Mouse (Mus musculus): ENCODE measurements around the gene Hcn4. TPM values are rescaled to one million over a fixed set of nuclear protein-coding genes. Genes with fewer than 3 reads are reported as not detected.

The Hcn4 gene
- polyA plus RNA-seq (2012; rRNA removed) = 0.62 and 0.67 TPM in 2 replicates

GRCm38 (mm10) chr9:58823139-58823917 is at the start of gene Hcn4:
TSS of gene Hcn4 (plus strand) at chr9:58823412.
- no peak for DNase-seq
- TF ChIP-seq POLR2A (IDR thresholded peaks at IDR 0.05; ENCODE audit: borderline replicate concordance, extremely low read depth, low read depth, low read length) (no peak), CTCF (IDR thresholded peaks at IDR 0.05; ENCODE audit: insufficient read depth, low read length) (no peak)
- Histone ChIP-seq H3K4me3 (replicated peaks; ENCODE audit: extremely low read depth, low read depth, low read length) (peak within 1 kb of the TSS; percentile 58), H3K4me1 (ENCODE audit: control insufficient read depth, insufficient read depth, low read length) (no peaks in the 10 kb centered on the region)
- WGBS = 1% methylated on average over 83 of the region's 95 CpGs

DNA sequence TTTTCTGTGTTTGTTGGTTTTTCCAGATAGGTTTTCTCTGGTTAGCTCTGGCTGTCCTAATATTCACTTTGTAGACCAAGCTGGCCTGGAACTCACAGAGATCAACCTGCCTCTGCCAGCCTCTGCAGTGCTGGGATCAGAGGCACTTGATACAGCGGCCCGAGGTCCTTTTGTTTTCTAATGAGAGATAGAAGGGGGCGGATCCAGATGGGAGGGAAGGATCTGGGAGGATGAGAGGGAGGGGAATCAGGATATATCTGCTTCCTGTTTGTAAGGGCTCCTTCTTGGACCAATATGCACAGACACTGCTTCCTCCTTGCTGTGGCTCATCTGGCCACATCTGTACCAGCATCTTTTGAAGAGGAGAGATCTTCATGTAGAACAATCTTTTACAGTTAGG is 48.5 kb upstream of the Hcn4 start:
- no peak for TF ChIP-seq POLR2A (IDR thresholded peaks at IDR 0.05; ENCODE audit: borderline replicate concordance, extremely low read depth, low read depth, low read length)
- no peak for TF ChIP-seq CTCF (IDR thresholded peaks at IDR 0.05; ENCODE audit: insufficient read depth, low read length)
- H3K4me3 ChIP-seq (replicated peaks; ENCODE audit: extremely low read depth, low read depth, low read length) = no peak overlapping the region
- H3K4me1 ChIP-seq (ENCODE audit: control insufficient read depth, insufficient read depth, low read length) = no peaks in the 10 kb centered on the region
- 30% methylated on average over 3 of the region's 3 CpGs for WGBS
- no peak for DNase-seq

DNA sequence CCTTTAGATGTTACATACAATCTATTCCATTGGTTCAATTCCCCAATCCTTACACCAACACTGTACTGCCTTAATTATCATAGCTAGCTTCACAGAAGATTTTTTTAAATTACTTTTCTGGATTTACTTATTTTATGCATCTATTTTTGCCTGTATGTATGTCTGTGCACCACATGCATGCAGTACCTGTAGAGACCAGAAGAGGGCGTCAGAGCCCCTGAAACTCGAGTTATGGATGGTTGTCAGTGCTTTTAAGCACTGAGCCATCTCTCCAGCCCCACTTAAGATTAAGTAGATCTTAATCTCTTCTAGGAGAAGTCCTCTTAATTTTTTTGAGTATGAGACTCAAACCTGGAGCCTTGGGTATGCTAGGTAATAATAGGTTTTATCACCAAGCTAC is 47.8 kb upstream of the Hcn4 start:
- H3K4me1 ChIP-seq (ENCODE audit: control insufficient read depth, insufficient read depth, low read length) = no peaks in the 10 kb centered on the region
- TF ChIP-seq CTCF (IDR thresholded peaks at IDR 0.05; ENCODE audit: insufficient read depth, low read length) = no peak
- no peak for TF ChIP-seq POLR2A (IDR thresholded peaks at IDR 0.05; ENCODE audit: borderline replicate concordance, extremely low read depth, low read depth, low read length)
- no peak overlapping the region for H3K4me3 ChIP-seq (replicated peaks; ENCODE audit: extremely low read depth, low read depth, low read length)
- WGBS = 17% methylated on average over 2 of the region's 2 CpGs
- DNase-seq = no peak

GRCm38 (mm10) chr9:58789476-58789875 is 33.7 kb upstream of the Hcn4 start:
- no peaks in the 10 kb centered on the region for H3K4me1 ChIP-seq (ENCODE audit: control insufficient read depth, insufficient read depth, low read length)
- no peak for TF ChIP-seq POLR2A (IDR thresholded peaks at IDR 0.05; ENCODE audit: borderline replicate concordance, extremely low read depth, low read depth, low read length)
- TF ChIP-seq CTCF (IDR thresholded peaks at IDR 0.05; ENCODE audit: insufficient read depth, low read length) = no peak
- DNase-seq = no peak
- no peak overlapping the region for H3K4me3 ChIP-seq (replicated peaks; ENCODE audit: extremely low read depth, low read depth, low read length)
- WGBS = 89% methylated on average over 3 of the region's 3 CpGs

DNA sequence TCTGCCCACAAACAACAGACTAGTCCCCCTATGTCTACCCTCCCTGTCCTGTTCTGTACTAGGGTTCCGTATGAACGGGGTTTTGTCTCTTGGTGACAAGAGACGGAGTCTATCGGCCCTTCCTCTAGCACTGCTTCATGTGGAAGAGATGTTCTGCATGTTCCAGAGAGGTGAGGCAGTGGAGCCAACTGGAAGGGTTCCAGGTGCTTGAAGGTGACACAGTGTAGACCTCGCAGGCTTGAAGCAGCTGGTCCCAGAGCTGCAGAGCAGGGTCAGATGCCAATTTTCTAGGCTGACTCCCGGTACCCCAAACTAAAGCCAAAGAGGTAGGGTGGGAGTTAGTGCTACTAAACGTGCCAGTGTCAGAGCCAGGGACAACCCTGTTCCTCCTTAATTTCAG is 25.1 kb upstream of the Hcn4 start:
- 72% methylated on average over 7 of the region's 7 CpGs for WGBS
- Histone ChIP-seq H3K4me1 (ENCODE audit: control insufficient read depth, insufficient read depth, low read length) (peaks cover 3% of the 10 kb centered on the region; the same call in 1 of the 2 replicates), H3K4me3 (replicated peaks; ENCODE audit: extremely low read depth, low read depth, low read length) (no peak overlapping the region)
- no peak for TF ChIP-seq POLR2A (IDR thresholded peaks at IDR 0.05; ENCODE audit: borderline replicate concordance, extremely low read depth, low read depth, low read length)
- no peak for TF ChIP-seq CTCF (IDR thresholded peaks at IDR 0.05; ENCODE audit: insufficient read depth, low read length)
- DNase-seq = no peak

GRCm38 (mm10) chr9:58801441-58801840 is 21.8 kb upstream of the Hcn4 start:
- DNase-seq = no peak
- 69% methylated on average over 2 of the region's 2 CpGs for WGBS
- Histone ChIP-seq H3K4me1 (ENCODE audit: control insufficient read depth, insufficient read depth, low read length) (peaks cover 5% of the 10 kb centered on the region; the same call in 1 of the 2 replicates), H3K4me3 (replicated peaks; ENCODE audit: extremely low read depth, low read depth, low read length) (no peak overlapping the region)
- no peak for TF ChIP-seq CTCF (IDR thresholded peaks at IDR 0.05; ENCODE audit: insufficient read depth, low read length)
- TF ChIP-seq POLR2A (IDR thresholded peaks at IDR 0.05; ENCODE audit: borderline replicate concordance, extremely low read depth, low read depth, low read length) = no peak

DNA sequence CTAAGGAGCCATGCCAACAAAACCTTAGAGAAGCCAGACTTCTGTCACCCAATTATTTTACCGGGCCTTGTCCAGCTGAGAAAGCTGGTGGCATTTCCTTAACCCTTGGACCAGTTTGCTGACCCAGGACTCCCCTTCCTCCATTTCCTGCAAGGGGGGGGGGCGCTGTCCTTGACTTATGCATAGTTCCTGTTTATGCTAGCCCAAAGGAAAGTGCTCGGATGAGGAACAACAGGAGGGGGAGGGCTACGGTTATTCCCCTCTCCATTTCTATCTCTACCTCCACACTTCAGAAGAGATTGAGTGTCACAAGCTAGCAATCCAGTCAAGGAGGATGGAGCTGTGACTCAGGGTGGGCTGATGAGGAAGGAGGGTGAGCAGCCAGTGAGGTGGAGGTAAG is 20.9 kb upstream of the Hcn4 start:
- WGBS = 22% methylated on average over 4 of the region's 4 CpGs
- peak overlapping the region; percentile 17 for H3K4me3 ChIP-seq (replicated peaks; ENCODE audit: extremely low read depth, low read depth, low read length)
- peaks cover 5% of the 10 kb centered on the region; the same call in 1 of the 2 replicates for H3K4me1 ChIP-seq (ENCODE audit: control insufficient read depth, insufficient read depth, low read length)
- no peak for TF ChIP-seq CTCF (IDR thresholded peaks at IDR 0.05; ENCODE audit: insufficient read depth, low read length)
- no peak for TF ChIP-seq POLR2A (IDR thresholded peaks at IDR 0.05; ENCODE audit: borderline replicate concordance, extremely low read depth, low read depth, low read length)
- no peak for DNase-seq

DNA sequence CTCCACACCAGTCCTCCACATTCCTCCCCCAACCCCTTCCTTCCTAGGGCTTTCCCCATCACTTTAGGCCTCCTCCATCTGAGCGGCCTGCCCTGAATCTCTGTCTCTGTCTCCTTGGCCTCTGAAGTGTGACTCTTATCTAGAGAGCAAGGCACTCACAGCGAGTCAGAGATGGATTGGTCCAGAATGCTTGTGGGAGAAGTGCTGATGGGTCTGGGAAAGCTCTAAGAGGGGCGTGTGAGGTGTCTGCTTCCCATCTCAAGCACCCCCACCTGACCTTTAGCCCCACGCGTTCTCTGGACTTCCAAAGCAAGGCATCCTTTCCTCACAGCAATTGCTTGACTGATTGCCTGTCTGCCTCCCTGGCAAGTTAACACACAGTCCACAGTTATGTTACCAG is 20.4 kb upstream of the Hcn4 start:
- Histone ChIP-seq H3K4me3 (replicated peaks; ENCODE audit: extremely low read depth, low read depth, low read length) (no peak overlapping the region), H3K4me1 (ENCODE audit: control insufficient read depth, insufficient read depth, low read length) (peaks cover 5% of the 10 kb centered on the region; the same call in 1 of the 2 replicates)
- TF ChIP-seq POLR2A (IDR thresholded peaks at IDR 0.05; ENCODE audit: borderline replicate concordance, extremely low read depth, low read depth, low read length) = no peak
- TF ChIP-seq CTCF (IDR thresholded peaks at IDR 0.05; ENCODE audit: insufficient read depth, low read length) = no peak
- WGBS = 45% methylated on average over 5 of the region's 5 CpGs
- DNase-seq = no peak

GRCm38 (mm10) chr9:58805601-58806318 is 17.5 kb upstream of the Hcn4 start:
- no peak for TF ChIP-seq CTCF (IDR thresholded peaks at IDR 0.05; ENCODE audit: insufficient read depth, low read length)
- TF ChIP-seq POLR2A (IDR thresholded peaks at IDR 0.05; ENCODE audit: borderline replicate concordance, extremely low read depth, low read depth, low read length) = no peak
- peak; percentile 47 for DNase-seq
- 12% methylated on average over 15 of the region's 15 CpGs for WGBS
- Histone ChIP-seq H3K4me1 (ENCODE audit: control insufficient read depth, insufficient read depth, low read length) (peaks cover 5% of the 10 kb centered on the region; the same call in 1 of the 2 replicates), H3K4me3 (replicated peaks; ENCODE audit: extremely low read depth, low read depth, low read length) (no peak overlapping the region)
